Mouse (Mus musculus) spleen, adult 12 weeks (tissue): ENCODE measurements around the gene Fads3.

Experiments
- DNase-seq: peaks from one replicate; pipeline ENCODE4 v3.0.0; 2022; ENCODE audit warnings: low spot score

The Fads3 gene

DNA sequence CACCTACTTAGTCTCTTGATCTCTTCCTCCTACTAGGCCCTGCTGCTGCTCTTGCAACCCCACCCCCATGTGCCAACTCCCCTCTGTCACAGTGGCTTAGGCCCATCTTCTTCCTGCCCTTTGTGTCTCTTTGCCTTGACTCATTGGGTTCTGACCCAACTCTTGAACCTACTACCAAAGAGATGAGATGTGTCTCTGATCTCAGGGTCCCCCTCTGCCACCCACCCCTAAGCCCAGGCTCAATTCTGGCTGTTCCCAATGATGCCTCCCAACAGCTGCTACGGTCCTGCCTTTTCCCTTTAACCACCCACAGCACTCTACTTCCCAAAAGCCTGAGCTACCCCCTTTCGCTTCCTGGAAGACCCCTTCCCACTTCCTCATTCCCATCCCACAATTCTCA is 19.4 kb upstream of the Fads3 start:
- DNase-seq: no peak

DNA sequence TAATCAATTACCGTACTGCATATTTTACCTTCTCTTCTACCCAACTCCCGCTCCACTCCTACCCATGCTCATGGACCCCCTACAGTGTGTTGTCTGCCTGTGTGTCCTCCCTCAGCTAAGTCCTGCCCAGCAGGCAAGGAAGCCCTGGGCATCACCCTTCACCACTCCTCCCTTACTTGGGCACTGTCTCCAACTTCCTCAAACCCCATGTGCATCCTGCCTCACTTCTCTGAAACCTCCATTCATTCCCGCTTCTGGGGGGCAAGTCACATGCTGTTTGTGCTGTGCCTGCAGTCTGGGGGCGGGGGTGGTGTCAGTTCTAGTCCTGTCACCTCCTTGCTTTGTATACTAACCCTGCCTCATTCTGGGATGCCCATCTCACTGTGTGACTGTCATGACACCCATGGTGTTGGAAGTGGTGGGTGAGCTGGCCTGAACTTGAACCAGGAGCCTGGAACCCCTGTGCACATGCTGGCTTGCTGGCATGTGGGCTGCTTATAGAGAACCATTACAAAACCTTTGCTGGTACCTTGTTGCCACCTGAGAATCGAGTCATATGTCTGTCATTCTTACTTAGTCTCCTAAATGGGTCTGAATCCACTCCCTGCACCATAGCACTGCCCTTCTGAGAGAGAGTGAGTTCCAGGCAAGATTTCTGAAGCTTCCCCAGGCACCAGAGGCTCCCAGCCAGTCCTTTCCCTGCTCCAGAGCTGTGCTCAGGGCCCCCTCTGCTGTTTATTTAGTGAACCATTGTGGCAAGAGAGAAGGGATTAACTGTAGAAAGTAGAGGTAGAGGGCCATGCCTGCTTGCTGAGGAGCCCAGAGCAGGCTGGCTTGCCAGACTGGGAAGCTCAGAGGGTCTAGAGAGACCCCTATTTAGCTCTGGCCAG is 18.7 kb upstream of the Fads3 start:
- DNase-seq: no peak

DNA sequence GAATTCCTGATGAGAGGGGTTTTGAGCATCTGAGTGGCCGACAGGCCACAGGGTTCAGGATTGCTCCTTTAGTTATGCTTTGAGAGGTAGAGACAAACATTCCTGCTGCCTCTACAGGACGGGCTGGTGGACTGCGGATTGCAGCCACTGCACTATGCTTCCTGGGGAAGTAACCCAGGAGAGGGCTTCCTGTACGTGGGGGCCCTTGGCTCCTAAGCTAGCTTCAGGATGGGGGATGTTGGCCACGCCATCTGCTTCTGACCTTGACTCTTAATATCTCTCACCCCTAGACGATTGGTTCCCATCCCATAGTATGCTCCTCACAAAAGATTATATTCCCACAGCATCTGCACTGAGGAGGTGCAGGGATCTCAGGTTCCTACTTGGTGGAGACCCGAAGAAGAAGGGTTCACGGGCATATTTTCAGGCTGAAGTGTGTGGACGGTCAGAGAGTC is 18.0 kb upstream of the Fads3 start:
- DNase-seq: no peak

DNA sequence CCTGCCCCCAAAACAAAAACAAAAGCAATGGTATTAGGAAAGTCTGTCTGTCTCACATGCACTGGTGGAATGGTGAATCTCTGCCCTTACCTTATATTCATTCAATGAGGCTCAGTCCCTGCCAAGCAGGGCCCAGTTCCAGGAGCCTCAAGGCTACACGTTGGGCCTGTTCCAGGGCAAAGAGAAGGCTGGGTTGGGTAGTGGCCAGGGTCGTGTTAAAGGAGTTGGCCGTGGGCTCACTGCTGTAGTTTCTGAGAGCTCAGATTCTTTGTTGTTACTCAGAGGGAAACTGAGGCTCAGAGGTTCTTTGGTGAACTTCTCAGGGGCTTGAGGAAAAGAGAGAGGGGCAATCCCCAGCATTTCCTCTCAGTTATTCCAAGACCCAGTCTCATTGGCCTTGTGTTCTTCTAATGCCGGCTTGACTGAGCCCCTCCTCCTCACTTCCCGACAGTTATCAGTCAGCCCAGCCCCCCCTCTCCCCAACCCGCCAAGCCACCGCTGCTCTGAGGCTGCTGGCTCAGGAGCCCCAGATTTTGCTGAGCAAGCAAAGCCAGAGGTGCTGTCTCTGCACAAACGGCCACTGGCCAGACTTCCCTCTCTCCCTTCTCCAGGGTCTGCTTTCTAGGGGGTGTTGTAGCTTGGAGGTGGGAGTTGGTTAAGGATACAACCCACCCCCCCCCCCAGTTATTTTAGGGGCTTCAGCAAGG is 16.0 kb upstream of the Fads3 start:
- DNase-seq: no peak

DNA sequence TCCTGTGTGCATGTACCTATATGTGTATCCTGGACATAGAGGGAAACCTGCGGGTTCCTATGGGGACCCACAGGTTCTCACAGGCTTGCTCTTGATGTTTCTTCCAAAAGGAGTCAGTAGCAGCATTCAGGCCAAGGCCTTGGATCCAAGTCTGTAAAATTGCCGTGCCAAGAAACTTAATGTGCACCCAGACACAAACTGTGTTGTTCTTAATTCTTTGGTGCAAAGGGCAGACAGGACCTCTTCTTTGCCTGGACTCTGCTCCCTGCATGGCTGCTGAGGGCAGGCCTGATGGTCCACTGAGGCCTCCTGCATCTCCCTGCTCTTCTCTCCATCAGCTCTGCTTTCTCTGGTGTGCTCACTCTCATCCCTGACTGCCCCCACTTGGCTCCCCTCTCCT is 11.6 kb upstream of the Fads3 start:
- DNase-seq: no peak

DNA sequence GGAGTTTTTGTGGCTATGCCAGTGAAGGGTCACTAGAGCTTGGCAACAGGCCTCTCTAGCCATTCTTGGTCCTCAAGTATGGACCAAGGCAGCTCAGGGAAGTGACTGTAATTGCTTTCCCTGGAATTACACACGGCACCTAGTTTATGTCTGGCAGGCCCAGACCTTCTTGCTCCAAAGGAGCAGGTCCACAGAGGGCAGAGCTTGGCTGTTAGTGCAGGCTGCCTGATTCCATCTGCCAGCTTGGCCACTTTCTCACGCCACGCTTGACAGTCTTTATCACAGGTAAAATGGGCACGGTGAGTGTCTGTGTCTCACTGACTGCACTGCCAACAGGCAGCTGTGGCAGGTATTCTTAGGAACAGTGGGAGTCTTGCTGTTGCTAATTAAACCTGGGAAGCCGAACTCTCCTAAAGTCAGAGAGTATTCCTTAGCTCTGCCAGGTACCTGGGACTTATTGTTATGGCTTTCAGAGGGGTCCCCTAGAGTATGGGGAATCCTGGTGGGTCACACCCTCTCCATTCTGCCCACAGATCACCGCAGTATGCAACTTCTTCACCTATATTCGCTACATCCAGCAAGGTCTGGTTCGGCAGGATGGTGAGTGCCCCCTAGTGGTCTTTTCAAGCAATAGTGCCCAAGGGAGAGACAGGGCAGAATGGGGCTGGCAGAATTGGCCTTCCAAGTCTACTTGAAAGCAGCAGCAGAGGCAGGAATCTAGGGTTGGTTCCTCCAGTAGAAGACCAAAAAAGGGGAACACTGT is 8.0 kb upstream of the Fads3 start:
- DNase-seq: no peak

DNA sequence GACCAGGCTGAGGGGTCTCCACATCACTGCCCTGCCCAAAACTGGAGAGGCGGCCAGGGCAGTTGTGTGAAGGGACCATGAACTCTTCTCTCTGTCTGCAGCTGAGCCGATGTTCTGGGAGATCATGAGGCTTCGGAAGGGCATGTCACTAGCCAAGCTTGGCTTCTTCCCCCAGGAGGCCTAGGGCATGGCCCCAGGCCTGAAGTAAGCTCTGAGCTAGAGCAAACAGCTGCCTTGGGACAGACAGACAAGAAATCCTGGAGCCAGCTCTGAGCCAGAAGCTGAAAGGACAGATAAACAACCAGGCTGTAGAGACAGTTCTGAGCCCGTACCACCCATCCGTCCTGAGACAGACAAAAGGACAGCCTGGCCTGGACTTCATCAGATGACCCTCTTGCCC is 7.0 kb upstream of the Fads3 start:
- DNase-seq: no peak

DNA sequence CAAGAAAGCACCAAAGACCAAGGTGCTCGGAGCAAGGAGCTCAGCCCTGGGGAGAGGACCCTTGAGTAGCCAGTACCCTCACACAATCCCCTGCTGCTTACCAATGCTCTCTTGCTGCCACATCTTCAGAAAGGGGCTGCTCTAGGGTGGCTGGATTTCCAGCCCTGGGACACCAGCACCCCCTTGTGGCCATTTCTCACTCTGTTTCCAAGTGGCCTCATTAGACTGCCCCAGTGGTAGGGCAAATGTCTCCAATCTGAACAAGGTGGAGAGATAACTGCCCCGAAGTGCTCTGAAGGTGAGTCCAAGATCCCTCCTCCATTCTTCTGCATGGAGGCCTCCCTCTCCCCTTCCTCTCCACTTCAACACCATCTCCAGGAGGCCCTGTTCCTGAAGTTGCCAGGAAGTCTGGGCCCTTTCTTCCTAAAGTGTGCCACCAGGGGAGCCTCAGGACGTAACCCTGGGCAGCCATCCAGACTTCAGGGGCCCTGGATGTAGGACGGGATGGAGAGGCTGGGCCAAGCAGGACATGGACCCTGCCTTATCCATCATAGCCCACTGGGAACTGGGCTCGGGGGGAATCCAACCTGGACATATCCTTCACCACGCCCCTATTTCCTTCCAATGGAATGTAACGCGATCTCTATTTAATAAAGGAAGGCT is 6.5 kb upstream of the Fads3 start:
- DNase-seq: peak; percentile 74

DNA sequence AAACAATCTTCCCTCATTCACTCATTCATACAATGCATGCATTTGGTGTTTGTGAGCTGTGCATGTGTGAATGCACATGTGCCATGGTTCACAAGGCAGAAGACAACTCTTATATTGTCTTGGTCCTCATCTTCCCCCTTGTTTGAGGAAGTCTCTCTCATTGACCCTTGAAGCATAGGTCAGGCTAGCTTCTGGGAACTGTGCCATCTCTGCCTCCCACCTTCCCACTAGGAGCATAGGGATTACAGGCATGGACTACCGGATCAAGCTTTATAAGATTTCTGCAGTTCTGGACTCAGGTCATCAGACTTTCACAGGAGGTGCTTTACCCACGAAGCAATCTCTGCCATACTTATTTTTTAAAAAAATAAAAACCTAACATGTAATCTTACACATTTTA is 3.8 kb upstream of the Fads3 start:
- DNase-seq: no peak

DNA sequence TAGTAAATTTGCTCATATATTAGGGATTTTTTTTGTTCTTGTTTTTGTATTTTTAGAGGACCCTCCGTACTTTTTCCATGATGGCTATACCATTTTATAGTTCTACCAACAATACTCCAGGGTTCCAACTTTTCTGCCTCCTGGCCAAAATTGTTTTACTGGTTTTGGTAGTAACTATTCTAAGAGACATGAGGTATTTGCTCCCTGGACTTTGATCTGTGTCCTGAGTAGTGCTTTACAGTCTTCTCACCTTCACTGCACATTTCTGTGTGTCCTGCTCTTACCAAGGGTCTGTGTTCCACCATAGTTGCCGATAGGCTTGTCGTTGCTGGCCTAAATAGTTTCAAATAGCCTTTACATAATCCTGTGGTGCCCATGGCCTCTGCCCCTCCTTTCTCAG is 3.0 kb upstream of the Fads3 start:
- DNase-seq: no peak

DNA sequence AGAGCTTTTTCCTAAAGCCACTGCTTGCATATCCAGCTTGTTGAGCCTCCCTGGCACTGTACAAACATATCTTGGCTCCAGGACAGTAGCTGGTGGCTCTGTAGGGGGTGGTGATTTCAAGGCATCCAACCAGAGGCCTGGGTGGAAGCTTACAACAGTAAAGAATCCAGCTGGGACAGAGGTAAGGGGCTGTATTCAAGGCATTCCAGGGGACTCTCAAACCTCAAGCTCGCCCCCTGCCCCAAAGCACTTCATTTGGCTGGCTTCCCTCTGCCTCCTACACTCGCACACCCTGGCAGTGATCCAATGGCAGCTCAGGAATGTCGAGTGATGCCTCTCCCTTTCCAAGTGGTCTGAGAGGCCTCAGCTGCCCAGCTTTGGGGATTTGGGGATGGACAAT is 2.5 kb upstream of the Fads3 start:
- DNase-seq: no peak

DNA sequence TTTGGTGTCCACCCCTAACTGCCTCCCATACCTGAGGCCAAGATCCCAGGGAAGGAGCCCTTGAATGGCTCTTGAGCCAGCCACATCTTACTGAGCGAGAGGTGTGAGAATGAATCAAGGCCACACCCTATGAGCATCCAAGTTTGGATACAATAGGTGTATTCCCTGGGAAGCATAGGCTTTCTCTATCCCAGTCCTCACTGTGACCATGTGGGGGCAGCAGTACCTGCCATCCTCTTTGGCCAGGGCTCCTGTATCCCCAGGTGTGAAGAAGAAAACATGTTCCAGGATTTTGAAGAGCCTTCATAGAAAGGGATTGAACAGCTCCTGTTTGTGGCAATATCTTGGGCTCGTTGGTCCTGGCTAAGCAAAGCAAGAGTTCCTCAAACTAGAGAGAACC is 1.8 kb upstream of the Fads3 start:
- no peak for DNase-seq

DNA sequence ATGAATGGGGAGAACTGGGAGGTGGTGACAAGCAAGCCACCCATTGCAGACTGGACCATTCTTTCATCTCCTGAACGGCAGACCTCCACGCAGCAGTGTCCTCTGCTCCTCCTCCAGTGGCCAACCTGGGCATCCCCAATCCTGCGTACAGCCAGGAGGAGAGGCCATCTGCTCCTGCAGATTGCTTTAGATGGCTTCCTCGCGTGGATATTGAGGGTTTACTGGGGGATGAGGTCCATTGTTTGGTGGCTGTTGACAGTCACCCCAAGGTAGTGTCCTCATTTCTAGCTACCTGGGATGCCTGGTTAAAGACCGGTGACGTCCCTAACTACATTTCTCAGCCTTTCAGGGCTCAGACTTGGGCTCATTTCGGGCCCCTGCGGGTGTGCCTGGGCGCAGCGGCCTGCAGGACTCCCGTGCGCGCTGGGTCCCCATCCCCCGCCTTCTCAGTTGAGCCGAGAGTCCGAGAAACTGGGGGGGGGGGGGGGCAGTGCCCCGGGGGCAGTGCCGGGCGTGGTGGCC is 442 bp upstream of the Fads3 start:
- DNase-seq: no peak

DNA sequence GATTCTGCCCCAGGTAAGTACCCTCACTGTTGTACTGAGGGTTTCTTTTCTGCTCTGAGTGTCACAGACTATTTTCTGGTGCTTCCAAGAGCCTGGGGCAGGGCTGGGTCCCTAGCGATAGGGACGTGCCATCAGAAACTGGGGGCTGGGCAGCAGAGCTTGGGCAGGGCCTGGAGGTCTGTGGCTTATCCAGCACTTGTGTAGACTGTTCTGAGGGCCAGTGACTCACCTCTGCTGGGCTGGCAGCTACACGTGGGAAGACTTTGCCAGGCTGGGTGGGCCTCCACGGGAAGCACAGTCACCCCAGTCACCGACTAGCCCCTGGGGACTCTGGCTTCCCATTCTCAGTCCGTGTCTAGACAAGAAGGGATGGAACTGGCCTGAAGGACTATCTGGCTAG is 863 bp downstream of the Fads3 start:
- no peak for DNase-seq

DNA sequence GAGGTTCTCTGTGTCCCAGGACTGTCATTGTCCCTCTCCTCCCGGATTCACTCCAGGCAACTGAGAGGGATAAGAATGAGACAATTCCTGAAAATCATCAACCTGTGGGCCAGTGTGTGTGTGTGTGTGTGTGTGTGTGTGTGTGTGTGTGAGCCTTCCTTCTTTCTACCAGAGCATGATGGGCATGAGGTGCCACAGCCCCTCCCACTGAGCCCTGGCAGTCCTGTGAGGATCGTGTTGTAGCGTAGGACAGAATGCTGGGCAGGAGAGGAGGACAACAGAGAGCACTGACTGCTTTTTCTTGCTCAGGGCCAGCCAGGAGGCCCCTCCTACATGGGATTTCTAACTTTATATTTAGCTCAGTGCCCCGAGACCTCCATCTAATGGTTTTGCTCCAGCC is 1.4 kb downstream of the Fads3 start:
- no peak for DNase-seq

DNA sequence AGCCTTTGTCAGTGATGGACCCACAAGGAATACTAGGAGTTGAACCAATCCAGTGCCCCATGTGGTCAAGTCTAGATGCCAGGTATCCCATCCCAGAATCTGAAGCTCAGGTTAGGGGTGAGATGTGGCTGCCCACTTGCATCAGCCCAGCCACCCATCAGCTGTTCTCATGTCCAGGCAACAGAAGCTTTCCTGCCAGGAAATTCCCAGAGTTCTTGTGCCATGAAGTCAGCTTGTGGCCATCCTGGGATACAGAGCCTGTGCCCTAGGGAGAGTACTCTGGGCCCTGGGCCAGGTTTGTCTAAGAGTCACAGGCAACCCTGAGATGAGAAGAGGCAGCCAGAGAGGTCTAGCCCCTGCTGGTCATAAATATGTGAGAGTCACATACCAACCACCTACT is 2.3 kb downstream of the Fads3 start:
- no peak for DNase-seq

DNA sequence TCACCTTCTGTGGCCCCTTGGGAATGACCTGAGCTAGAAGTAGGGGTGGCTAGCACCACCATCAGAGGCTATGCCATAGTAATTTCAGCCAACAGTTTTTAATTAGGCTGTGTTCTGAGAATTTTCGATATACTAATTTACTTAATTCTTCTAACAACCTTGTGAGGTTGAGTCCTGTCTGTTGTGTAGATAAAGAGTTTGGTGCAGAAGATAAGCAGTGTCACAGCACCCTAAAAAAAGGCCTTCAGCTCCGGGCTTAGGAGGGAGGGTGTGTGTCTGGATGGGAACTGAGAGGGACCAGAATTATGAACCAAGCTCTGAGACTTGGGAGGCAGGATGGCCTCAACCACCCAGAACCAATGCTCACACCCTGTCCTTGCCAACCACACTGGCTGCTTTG is 4.3 kb downstream of the Fads3 start:
- no peak for DNase-seq

DNA sequence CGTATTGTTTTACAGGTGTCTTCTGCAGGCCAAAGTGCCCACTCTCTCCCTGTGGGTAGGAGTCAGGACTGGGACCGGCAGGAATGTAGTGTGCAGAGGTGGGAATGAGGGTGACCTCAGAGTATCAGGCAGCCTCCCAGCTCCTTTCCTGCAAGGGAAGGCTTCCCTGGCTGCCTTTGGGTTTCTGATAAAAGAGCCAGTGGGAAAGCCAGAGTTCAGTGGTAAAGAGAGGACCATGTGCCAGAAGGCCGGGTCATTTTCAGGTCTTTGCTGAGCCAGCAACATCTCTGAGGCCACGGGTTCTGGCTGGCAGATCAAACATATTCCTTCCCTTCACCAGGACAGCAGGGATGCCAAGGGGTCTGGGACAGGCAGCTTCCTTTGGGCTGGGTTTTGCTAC is 5.0 kb downstream of the Fads3 start:
- no peak for DNase-seq

DNA sequence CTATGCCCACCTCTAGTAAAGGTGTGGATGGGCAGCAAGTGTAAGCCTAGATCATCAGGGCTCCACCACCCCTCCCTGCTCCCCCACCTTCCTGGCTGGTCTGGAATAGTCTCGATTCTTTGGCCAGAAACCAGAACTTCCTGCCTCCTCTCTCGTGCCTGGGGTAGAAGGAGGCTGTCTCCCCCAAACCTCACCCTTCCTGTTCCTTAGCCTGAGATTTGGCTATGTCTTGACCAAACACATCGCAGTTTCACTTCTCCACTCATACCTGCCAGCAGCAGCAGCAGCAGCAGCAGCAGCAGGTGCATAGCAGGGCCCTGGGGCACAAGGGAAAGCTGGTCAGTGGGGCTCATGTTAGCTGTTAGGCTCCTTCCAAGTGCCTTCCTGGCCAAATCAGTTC is 5.6 kb downstream of the Fads3 start:
- DNase-seq: no peak

DNA sequence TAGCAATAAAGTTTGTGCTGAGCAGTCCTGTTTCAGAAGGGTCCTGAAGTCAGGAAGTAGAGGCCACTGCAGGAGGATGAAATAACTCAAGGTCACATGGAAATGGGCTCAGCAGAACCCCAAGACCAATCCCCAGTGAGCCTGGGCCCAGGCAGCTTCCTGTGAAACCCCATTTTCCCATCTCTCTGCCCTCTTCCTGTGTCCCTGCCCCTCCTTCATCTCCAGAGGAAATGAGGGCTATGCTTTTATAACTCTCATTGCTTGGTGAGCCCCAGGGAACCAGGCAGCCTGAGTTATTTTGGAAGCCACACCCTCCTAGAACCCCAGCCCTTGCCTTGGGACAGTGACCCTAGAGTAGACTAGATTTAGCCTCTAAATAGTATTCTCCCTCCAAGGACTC is 8.2 kb downstream of the Fads3 start:
- no peak for DNase-seq

DNA sequence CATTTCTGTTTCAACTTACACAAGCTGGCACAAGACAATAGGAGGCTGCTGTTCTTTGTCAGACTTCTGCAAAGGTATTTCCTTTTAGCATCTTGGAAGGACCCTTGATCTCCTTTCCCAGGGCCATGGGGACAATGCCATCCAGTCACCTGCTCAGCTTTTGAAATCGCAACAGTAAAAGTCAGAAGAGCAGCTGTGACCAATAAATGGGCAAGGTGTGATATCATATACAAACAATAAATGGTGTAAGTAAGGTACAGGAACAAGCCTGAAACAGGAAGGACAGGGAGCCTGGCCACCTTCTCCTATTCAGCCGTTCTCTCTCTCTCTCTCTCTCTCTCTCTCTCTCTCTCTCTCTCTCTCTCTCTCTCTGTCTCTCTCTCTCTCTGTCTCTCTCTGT is 9.1 kb downstream of the Fads3 start:
- DNase-seq: no peak

DNA sequence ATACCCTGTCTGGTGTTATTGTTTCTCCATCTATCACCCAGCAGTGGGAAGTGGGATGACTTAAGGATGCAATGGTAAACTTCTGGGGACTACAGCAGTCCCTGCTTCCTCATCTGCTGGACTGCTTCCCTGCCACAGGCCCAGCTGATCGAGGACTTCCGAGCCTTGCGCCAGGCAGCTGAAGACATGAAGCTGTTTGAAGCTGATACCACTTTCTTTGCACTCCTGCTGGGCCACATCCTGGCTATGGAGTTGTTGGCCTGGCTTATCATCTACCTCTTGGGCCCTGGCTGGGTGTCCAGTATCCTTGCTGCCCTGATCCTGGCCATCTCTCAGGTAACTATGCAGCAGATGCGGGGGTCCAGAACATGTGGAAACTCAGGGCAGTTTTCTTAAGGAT is 11.3 kb downstream of the Fads3 start:
- DNase-seq: no peak
